Mouse (Mus musculus): ENCODE results near the gene Hmga1. TPM values are rescaled to one million over a fixed set of nuclear protein-coding genes. Genes with fewer than 3 reads are reported as not detected.

Hmga1 gene
- polyA plus RNA-seq (2017; shearing (Covaris generic)), result 88.2 TPM

DNA sequence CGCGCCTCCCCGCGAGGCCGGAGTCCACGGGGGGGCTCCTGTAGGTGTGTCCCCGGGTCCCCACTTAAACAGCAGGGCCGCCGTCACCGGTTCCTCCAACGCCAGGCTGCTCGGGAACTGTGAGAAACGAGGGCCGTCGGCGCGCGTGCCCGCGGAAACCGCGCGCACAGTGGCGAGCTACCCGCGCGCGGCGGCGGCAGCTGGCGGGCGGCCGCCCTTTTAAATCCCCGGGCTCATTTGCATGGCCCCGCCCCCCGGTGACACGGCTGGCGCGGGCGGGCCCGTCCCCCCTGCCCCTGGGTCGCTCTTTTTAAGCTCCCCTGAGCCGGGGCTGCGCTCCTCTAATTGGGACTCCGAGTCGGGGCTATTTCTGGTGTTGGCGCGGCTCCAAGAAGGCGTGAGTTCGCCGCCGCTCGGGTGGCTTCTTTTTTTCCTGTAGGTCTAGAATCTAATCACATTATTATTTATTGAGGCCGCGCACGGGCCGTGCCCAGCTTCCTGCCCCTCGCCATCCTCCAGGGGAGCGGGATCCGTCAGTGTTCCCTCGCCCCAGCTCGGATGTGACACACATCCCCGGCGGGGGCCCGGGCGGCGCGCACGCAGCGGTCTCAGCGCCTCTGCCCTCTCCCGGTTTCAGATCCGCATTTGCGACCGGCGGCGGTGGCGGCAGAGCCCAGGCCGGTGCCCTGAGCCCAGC, at the start of gene Hmga1:
Hmga1 (plus strand) TSS at position 183 of the 697 bp plus-strand sequence.

DNA sequence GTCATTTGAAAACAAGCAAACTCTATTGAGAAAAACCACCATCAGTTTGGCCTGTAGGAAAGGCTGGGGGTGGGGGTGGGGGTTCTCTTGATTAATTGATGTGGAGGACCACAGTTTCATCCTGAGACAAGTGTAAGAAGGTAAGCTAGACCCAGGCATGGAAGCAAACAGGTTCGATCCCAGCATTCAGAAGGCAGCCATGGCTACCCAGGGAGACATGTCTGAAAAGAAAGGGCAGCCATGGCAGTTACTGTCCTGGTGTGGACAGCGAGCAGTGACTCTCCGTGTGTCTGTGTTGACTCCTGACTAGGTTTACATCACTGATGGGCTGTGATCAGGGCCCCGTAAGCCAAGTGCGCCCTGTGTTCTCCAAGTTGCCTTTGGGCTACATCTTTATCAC, 35.0 kb upstream of the Hmga1 start, which contains the start of gene Grm4:
Grm4 (minus strand) TSS at position 101 of the 400 bp plus-strand sequence.

DNA sequence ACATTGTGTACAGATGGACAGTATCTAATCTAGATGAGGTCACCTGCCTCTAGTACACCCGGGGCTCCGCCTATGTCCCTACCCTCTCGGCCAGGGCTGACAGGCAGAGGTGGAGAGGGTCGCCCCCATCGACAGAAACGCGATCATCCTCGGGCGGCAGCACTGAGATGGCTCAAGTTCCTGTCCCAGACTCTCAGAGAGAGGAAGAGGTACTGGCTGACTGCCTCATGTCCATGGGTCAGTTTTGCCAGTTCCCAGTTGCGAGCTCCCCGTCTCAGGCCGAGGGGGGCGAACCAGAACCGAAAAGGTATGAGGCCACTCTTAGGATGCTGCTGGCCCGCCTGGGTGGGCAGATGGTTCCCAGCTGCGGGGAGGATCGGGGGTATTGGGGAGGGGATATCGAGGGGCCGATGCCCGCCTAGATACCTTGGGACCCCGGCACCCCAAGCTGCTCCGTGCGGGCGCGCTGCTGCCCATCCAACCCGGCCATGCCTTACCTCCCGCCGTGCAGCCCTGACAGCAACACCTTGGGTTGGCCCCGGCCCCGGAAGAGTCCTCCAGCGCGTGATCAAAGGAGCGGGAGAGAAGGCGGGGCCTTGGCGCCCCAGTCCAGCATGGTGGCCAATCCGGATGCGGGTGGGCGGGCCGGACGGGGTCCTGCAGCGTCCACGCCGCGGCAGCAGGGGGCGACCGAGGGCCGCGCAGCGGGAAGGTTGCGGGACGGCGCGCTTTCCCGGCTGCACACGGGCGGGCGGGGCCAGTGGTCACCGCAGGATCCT, 9.1 kb downstream of the Hmga1 start, which contains the start of gene AI413582:
AI413582 (minus strand) TSS at position 594 of the 779 bp plus-strand sequence.

Other genes starting within 250 kb of the Hmga1 start
- not detected for gene Grm4, start 35.1 kb upstream of the Hmga1 start, polyA plus RNA-seq (2017; shearing (Covaris generic))
- gene AI413582, start 9.3 kb downstream of the Hmga1 start, polyA plus RNA-seq (2017; shearing (Covaris generic)), result 201 TPM
- 9.5 TPM for gene Nudt3, start 67.0 kb downstream of the Hmga1 start, polyA plus RNA-seq (2017; shearing (Covaris generic))
- not detected for gene RPS10-NUDT3, start 78.7 kb downstream of the Hmga1 start, polyA plus RNA-seq (2017; shearing (Covaris generic))
- gene Rps10, start 80.2 kb downstream of the Hmga1 start, polyA plus RNA-seq (2017; shearing (Covaris generic)), result 1,649 TPM
- 44.4 TPM for gene Pacsin1, start 99.0 kb downstream of the Hmga1 start, polyA plus RNA-seq (2017; shearing (Covaris generic))
- not detected for gene Spdef, start 172.5 kb downstream of the Hmga1 start, polyA plus RNA-seq (2017; shearing (Covaris generic))

Measured in CD4-positive, CD25-positive, alpha-beta regulatory T cell, adult 9 weeks (primary cell).